Mouse (Mus musculus) hindbrain, embryonic 16.5 days (tissue): ENCODE data around the gene AI413582. TPM values are rescaled to one million over a fixed set of nuclear protein-coding genes. Genes with fewer than 3 reads are reported as not detected.
A peak's percentile ranks its signal among the peaks of the same experiment; 100 is the strongest.

Experiments
- ATAC-seq: fragments of 200-750 bp; cut with Nextera tagmentation; 2 replicates; pipeline ENCODE4 v1.8.0; 2017; ENCODE audit warnings: moderate TSS enrichment, moderate library complexity
- H3K27ac ChIP-seq: fragments of 300-500 bp; sonication (generic); 2 replicates; pipeline ENCODE4 v1.5.1; 2014; ENCODE audit warnings: low read depth, mild to moderate bottlenecking, control low read depth, low read length, moderate library complexity
- H3K27me3 ChIP-seq: fragments of 300-500 bp; sonication (generic); replicated peaks from 2 replicates; pipeline ENCODE4 v1.6.1; 2014; ENCODE audit warnings: low read length; ENCODE audit not compliant: control insufficient read depth, insufficient read depth
- H3K36me3 ChIP-seq: fragments of 300-500 bp; sonication (generic); 2 replicates; pipeline ENCODE4 v1.6.1; 2014; ENCODE audit warnings: mild to moderate bottlenecking, low read length, moderate library complexity, mixed read lengths; ENCODE audit not compliant: control insufficient read depth, insufficient read depth
- H3K4me1 ChIP-seq: fragments of 300-500 bp; sonication (generic); 2 replicates; pipeline ENCODE4 v1.6.1; 2014; ENCODE audit warnings: low read depth, low read length; ENCODE audit not compliant: control insufficient read depth, insufficient read depth
- H3K4me2 ChIP-seq: fragments of 300-500 bp; sonication (generic); 2 replicates; pipeline ENCODE4 v1.6.1; 2014; ENCODE audit warnings: mild to moderate bottlenecking, low read length, control low read depth, moderate library complexity
- H3K4me3 ChIP-seq: fragments of 300-500 bp; sonication (generic); 2 replicates; pipeline ENCODE4 v1.5.1; 2014; ENCODE audit warnings: mild to moderate bottlenecking, low read length, control low read depth, moderate library complexity
- H3K9ac ChIP-seq: fragments of 300-500 bp; sonication (generic); 2 replicates; pipeline ENCODE4 v1.6.1; 2014; ENCODE audit warnings: low read depth, mild to moderate bottlenecking, control low read depth, low read length, moderate library complexity
- H3K9me3 ChIP-seq: fragments of 300-500 bp; sonication (generic); 2 replicates; pipeline ENCODE4 v1.6.1; 2014; ENCODE audit warnings: mild to moderate bottlenecking, low read length, moderate library complexity; ENCODE audit not compliant: control insufficient read depth
- WGBS: fragments of 180-500 bp; shearing (Covaris S2); extraction: QIAGEN DNeasy Blood & Tissue Kit; methylation state at CpG from one replicate; pipeline ENCODE4 v1.1.7; 2014; 5-methylcytosine and 5-hydroxymethylcytosine counted together
- polyA plus RNA-seq: library from polyadenylated mRNA; unstranded; fragments of >200 nt; fragmentation: Nextera tagmentation; extraction: Ambion mirVana; gene quantifications from 2 replicates; pipeline ENCODE4 v1.2.1, GENCODE M21; 2015

AI413582 gene
- polyA plus RNA-seq, 1 experiment from 2014 or later, result 83.3 TPM

GRCm38 (mm10) chr17:27560926-27561480 is 4.6 kb downstream of the AI413582 start:
- Histone ChIP-seq H3K27ac (no peak overlapping the region), H3K9ac (no peak overlapping the region), H3K4me1 (peaks cover 28% of the 10 kb centered on the region), H3K36me3 (0 out of 2 replicates have a peak, but pooled peaks cover 3% of the 10 kb centered on the region), H3K4me2 (no peak overlapping the region), H3K27me3 (no peaks in the 10 kb centered on the region), H3K9me3 (no peaks in the 10 kb centered on the region), H3K4me3 (no peak overlapping the region)
- WGBS, result 86% methylated on average over 13 of the region's 13 CpGs
- no peak for ATAC-seq

GRCm38 (mm10) chr17:27559596-27559995 is 6.0 kb downstream of the AI413582 start:
- H3K9me3 ChIP-seq, result no peaks in the 10 kb centered on the region
- H3K9ac ChIP-seq, result no peak overlapping the region
- WGBS, result 76% methylated on average over 10 of the region's 12 CpGs
- no peak overlapping the region for H3K4me3 ChIP-seq
- H3K4me1 ChIP-seq, result peaks cover 28% of the 10 kb centered on the region
- H3K4me2 ChIP-seq, result no peak overlapping the region
- H3K27me3 ChIP-seq, result peaks cover 8% of the 10 kb centered on the region
- H3K27ac ChIP-seq, result no peak overlapping the region
- no peak for ATAC-seq
- H3K36me3 ChIP-seq, result 0 out of 2 replicates have a peak, but pooled peaks cover 3% of the 10 kb centered on the region

GRCm38 (mm10) chr17:27558845-27559244 is 6.7 kb downstream of the AI413582 start:
- H3K4me2 ChIP-seq, result peak overlapping the region; percentile 91
- H3K9me3 ChIP-seq, result no peaks in the 10 kb centered on the region
- H3K27ac ChIP-seq, result no peak overlapping the region
- H3K4me1 ChIP-seq, result peaks cover 24% of the 10 kb centered on the region
- ATAC-seq, result no peak
- no peak overlapping the region for H3K9ac ChIP-seq
- 0 out of 2 replicates have a peak, but pooled peaks cover 3% of the 10 kb centered on the region for H3K36me3 ChIP-seq
- H3K27me3 ChIP-seq, result peaks cover 8% of the 10 kb centered on the region
- peak overlapping the region; percentile 75; the same call in 1 of the 2 replicates for H3K4me3 ChIP-seq
- 9% methylated on average over 5 of the region's 5 CpGs for WGBS

- H3K27me3 ChIP-seq, result peaks cover 8% of the 10 kb centered on the region
- 0 out of 2 replicates have a peak, but pooled peaks cover 3% of the 10 kb centered on the region for H3K36me3 ChIP-seq
- H3K9me3 ChIP-seq, result no peaks in the 10 kb centered on the region
- H3K4me1 ChIP-seq, result peaks cover 24% of the 10 kb centered on the region
- H3K9ac ChIP-seq, result peak overlapping the region; percentile 96
- H3K4me2 ChIP-seq, result peak overlapping the region; percentile 91
- H3K27ac ChIP-seq, result peak overlapping the region; percentile 82
- peak overlapping the region; percentile 75 for H3K4me3 ChIP-seq
- WGBS, result 6% methylated on average over 14 of the region's 14 CpGs
- no peak for ATAC-seq
Measured at GRCm38 (mm10) chr17:27557927-27558661, 7.5 kb downstream of the AI413582 start.

- peak overlapping the region; percentile 91 for H3K4me2 ChIP-seq
- peaks cover 24% of the 10 kb centered on the region for H3K4me1 ChIP-seq
- H3K36me3 ChIP-seq, result 0 out of 2 replicates have a peak, but pooled peaks cover 3% of the 10 kb centered on the region
- H3K27ac ChIP-seq, result peak overlapping the region; percentile 82
- H3K27me3 ChIP-seq, result peaks cover 8% of the 10 kb centered on the region
- ATAC-seq, result peak; percentile 34
- H3K9me3 ChIP-seq, result no peaks in the 10 kb centered on the region
- H3K4me3 ChIP-seq, result peak overlapping the region; percentile 75
- H3K9ac ChIP-seq, result peak overlapping the region; percentile 96
- WGBS, result under 1% methylated on average over 67 of the region's 75 CpGs
Measured at GRCm38 (mm10) chr17:27557181-27557926, 8.2 kb downstream of the AI413582 start.

GRCm38 (mm10) chr17:27556315-27557011 is 9.1 kb downstream of the AI413582 start, which contains the start of gene Hmga1:
Gene Hmga1 (plus strand): TSS chr17:27556497.
- WGBS, result under 1% methylated on average over 71 of the region's 79 CpGs
- H3K4me3 ChIP-seq, result peak within 1 kb of the TSS; percentile 75
- peak within 1 kb of the TSS; percentile 96 for H3K9ac ChIP-seq
- H3K4me2 ChIP-seq, result peak within 1 kb of the TSS; percentile 91
- peak within 1 kb of the TSS; percentile 82 for H3K27ac ChIP-seq
- no peaks in the 10 kb centered on the region for H3K9me3 ChIP-seq
- H3K4me1 ChIP-seq, result peaks cover 24% of the 10 kb centered on the region
- peak; percentile 69 for ATAC-seq
- peaks cover 8% of the 10 kb centered on the region for H3K27me3 ChIP-seq
- H3K36me3 ChIP-seq, result no peaks in the 10 kb centered on the region

- peak overlapping the region; percentile 96 for H3K9ac ChIP-seq
- 0 out of 2 replicates have a peak overlapping the region, but pooled peaks have one; percentile 51 for H3K27ac ChIP-seq
- H3K4me2 ChIP-seq, result peak overlapping the region; percentile 91
- H3K27me3 ChIP-seq, result peaks cover 8% of the 10 kb centered on the region
- WGBS, result 1% methylated on average over 54 of the region's 55 CpGs
- H3K4me3 ChIP-seq, result peak overlapping the region; percentile 75
- peak; percentile 16; the same call in 1 of the 2 replicates for ATAC-seq
- no peaks in the 10 kb centered on the region for H3K36me3 ChIP-seq
- H3K9me3 ChIP-seq, result no peaks in the 10 kb centered on the region
- H3K4me1 ChIP-seq, result peaks cover 24% of the 10 kb centered on the region
Measured at GRCm38 (mm10) chr17:27555512-27556172, 9.9 kb downstream of the AI413582 start.

- Histone ChIP-seq H3K4me1 (peaks cover 24% of the 10 kb centered on the region), H3K4me2 (peak overlapping the region; percentile 91), H3K9ac (peak overlapping the region; percentile 53), H3K27me3 (peaks cover 8% of the 10 kb centered on the region), H3K4me3 (peak overlapping the region; percentile 75), H3K27ac (no peak overlapping the region), H3K36me3 (no peaks in the 10 kb centered on the region), H3K9me3 (no peaks in the 10 kb centered on the region)
- no peak for ATAC-seq
- 2% methylated on average over 35 of the region's 39 CpGs for WGBS
Measured at GRCm38 (mm10) chr17:27555075-27555511, 10.5 kb downstream of the AI413582 start.
